Mouse (Mus musculus): Measurements from ENCODE around the gene Zfp583. TPM values are rescaled to one million over a fixed set of nuclear protein-coding genes. Genes with fewer than 3 reads are reported as not detected.
A peak's percentile ranks its signal among the peaks of the same experiment; 100 is the strongest.
"Not testable (repeated sequence)": the region's sequence is repeated elsewhere in the genome, so short reads cannot be mapped to it uniquely, and the experiment has no call there.

The Zfp583 gene
- polyA plus RNA-seq, 1 experiment: 3.9 TPM

GRCm38 (mm10) chr7:6360477-6361060 is 29.5 kb upstream of the Zfp583 start:
- H3K4me3 ChIP-seq (ENCODE audit: insufficient read depth, low read length): no peak overlapping the region
- H3K4me1 ChIP-seq (ENCODE audit: control insufficient read depth, insufficient read depth, low read length): peaks cover 6% of the 10 kb centered on the region; the same call in 1 of the 2 replicates
- no peak overlapping the region for H3K27ac ChIP-seq (ENCODE audit: insufficient read depth, low read depth, low read length)
- no peak for TF ChIP-seq POLR2A (IDR thresholded peaks at IDR 0.05; ENCODE audit: borderline replicate concordance, low read depth, low read length)
- no peak for TF ChIP-seq CTCF (IDR thresholded peaks at IDR 0.05; ENCODE audit: low read depth, low read length)

DNA sequence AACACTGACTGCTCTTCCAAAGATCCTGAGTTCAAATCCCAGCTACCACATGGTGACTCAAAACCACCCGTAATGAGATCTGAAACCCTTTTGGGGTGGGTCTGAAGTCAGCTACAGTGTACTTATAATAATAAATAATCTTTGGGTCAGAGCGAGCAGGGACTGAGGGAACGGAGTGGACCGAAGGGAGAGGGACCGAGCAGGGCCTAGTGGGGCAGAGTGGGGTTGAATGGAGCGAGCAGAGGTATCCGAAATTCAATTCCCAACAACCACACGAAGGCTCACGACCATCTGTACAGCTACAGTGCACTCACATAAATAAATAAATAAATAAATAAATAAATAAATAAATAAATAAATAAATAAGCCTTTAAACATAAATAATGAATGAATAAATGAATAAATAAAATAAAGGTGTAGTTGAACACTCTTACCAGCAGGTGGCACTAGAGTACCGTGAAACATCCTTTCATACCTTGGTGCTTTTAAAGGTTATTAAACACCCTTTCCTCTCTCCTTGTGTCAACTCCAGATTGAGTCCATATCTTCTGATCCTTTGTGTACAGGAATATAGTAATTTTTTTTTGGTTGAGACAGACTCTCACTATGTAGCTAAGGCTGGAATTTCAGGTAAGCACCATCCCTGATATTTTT is 28.0 kb upstream of the Zfp583 start:
- Histone ChIP-seq H3K4me3 (ENCODE audit: insufficient read depth, low read length) (no peak overlapping the region), H3K27ac (ENCODE audit: insufficient read depth, low read depth, low read length) (no peak overlapping the region), H3K4me1 (ENCODE audit: control insufficient read depth, insufficient read depth, low read length) (peaks cover 6% of the 10 kb centered on the region; the same call in 1 of the 2 replicates)
- TF ChIP-seq CTCF (IDR thresholded peaks at IDR 0.05; ENCODE audit: low read depth, low read length): no peak
- no peak for TF ChIP-seq POLR2A (IDR thresholded peaks at IDR 0.05; ENCODE audit: borderline replicate concordance, low read depth, low read length)

- H3K4me3 ChIP-seq (ENCODE audit: insufficient read depth, low read length): no peak overlapping the region
- H3K4me1 ChIP-seq (ENCODE audit: control insufficient read depth, insufficient read depth, low read length): peaks cover 2% of the 10 kb centered on the region; the same call in 1 of the 2 replicates
- TF ChIP-seq CTCF (IDR thresholded peaks at IDR 0.05; ENCODE audit: low read depth, low read length) (no peak), POLR2A (IDR thresholded peaks at IDR 0.05; ENCODE audit: borderline replicate concordance, low read depth, low read length) (no peak)
- H3K27ac ChIP-seq (ENCODE audit: insufficient read depth, low read depth, low read length): no peak overlapping the region
Observed at GRCm38 (mm10) chr7:6358121-6358520, 27.0 kb upstream of the Zfp583 start.

DNA sequence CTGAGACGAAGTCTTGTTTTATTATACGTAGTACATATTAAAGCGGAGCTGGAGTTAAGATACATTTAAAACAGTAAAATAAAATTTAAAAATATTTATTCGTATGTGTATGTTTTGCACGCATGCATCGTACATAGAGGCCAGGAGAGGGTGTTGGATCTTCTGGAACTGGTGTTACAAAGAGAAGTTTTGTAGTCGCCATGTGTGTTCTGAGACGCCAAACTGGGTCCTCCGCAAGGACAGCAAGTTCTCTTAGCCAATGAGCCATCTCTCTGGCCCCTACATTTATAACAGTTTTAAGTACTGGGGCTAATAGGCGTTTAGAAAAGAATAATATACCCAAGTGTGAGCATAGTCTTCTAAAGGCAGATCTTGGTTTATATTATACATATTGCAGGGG is 13.0 kb upstream of the Zfp583 start:
- no peak overlapping the region for H3K4me3 ChIP-seq (ENCODE audit: insufficient read depth, low read length)
- no peak overlapping the region for H3K27ac ChIP-seq (ENCODE audit: insufficient read depth, low read depth, low read length)
- TF ChIP-seq CTCF (IDR thresholded peaks at IDR 0.05; ENCODE audit: low read depth, low read length) (no peak), POLR2A (IDR thresholded peaks at IDR 0.05; ENCODE audit: borderline replicate concordance, low read depth, low read length) (no peak)

GRCm38 (mm10) chr7:6343501-6344071 is 12.5 kb upstream of the Zfp583 start, which contains the start of gene Gm3854:
Gene Gm3854 (plus strand): TSS chr7:6343759.
- no peak for TF ChIP-seq POLR2A (IDR thresholded peaks at IDR 0.05; ENCODE audit: borderline replicate concordance, low read depth, low read length)
- no peak for TF ChIP-seq CTCF (IDR thresholded peaks at IDR 0.05; ENCODE audit: low read depth, low read length)
- Histone ChIP-seq H3K27ac (ENCODE audit: insufficient read depth, low read depth, low read length) (no peak within 1 kb of the TSS), H3K4me1 (ENCODE audit: control insufficient read depth, insufficient read depth, low read length) (no peaks in the 10 kb centered on the region), H3K4me3 (ENCODE audit: insufficient read depth, low read length) (peak within 1 kb of the TSS; percentile 48)

More for the DNA sequence above, 13.0 kb upstream of the Zfp583 start:
- H3K4me1 ChIP-seq (ENCODE audit: control insufficient read depth, insufficient read depth, low read length): no peaks in the 10 kb centered on the region

GRCm38 (mm10) chr7:6339865-6340264 is 8.8 kb upstream of the Zfp583 start:
- Histone ChIP-seq H3K27ac (ENCODE audit: insufficient read depth, low read depth, low read length) (no peak overlapping the region), H3K4me1 (ENCODE audit: control insufficient read depth, insufficient read depth, low read length) (no peaks in the 10 kb centered on the region), H3K4me3 (ENCODE audit: insufficient read depth, low read length) (no peak overlapping the region)
- TF ChIP-seq CTCF (IDR thresholded peaks at IDR 0.05; ENCODE audit: low read depth, low read length) (no peak), POLR2A (IDR thresholded peaks at IDR 0.05; ENCODE audit: borderline replicate concordance, low read depth, low read length) (no peak)

DNA sequence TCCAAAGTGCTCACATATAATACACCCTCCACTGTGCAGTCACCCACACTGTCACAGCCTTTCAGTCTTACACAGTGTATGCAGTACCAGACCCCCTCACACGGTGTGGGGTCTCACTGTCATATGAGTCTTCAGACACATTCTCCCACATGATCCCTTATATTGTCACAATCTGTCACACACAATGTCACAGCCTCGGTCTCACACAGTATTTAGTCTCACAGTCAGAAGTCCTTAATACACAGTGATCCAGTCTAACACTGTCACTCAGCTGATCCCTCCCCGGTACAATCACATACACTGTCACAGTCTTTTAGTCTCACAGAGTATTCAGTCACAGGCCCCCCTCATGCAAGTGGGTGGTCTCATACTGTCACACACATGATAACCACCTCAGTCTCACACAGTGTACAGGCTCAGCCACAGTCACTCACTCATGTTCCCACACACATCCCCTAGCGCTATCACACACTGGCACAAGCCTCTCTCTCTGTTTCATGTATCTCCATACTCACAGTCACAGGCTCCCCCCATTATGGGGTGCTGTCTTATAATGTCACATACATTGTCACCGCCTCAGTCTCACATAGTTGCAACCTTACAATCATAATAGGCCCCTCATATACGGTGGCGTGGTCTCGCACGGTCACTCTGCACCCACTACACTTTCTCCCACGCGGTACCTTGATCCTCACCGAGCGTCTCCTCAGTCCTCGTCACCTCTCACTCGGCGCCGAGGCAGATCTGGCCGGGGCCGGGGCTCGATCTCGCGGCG is 440 bp downstream of the Zfp583 start:
- no peak overlapping the region for H3K27ac ChIP-seq (ENCODE audit: insufficient read depth, low read depth, low read length)
- H3K4me1 ChIP-seq (ENCODE audit: control insufficient read depth, insufficient read depth, low read length): no peaks in the 10 kb centered on the region
- no peak for TF ChIP-seq POLR2A (IDR thresholded peaks at IDR 0.05; ENCODE audit: borderline replicate concordance, low read depth, low read length)
- TF ChIP-seq CTCF (IDR thresholded peaks at IDR 0.05; ENCODE audit: low read depth, low read length): no peak
- H3K4me3 ChIP-seq (ENCODE audit: insufficient read depth, low read length): peak overlapping the region; percentile 69

GRCm38 (mm10) chr7:6300796-6301195 is 30.3 kb downstream of the Zfp583 start:
- not testable (repeated sequence) for H3K4me3 ChIP-seq (ENCODE audit: insufficient read depth, low read length); H3K4me1 ChIP-seq (ENCODE audit: control insufficient read depth, insufficient read depth, low read length); H3K27ac ChIP-seq (ENCODE audit: insufficient read depth, low read depth, low read length)

- H3K27ac ChIP-seq (ENCODE audit: insufficient read depth, low read depth, low read length): not testable (repeated sequence)
- H3K4me1 ChIP-seq (ENCODE audit: control insufficient read depth, insufficient read depth, low read length): peaks cover 10% of the 10 kb centered on the region
Observed at GRCm38 (mm10) chr7:6291121-6291520, 40.0 kb downstream of the Zfp583 start.

More at GRCm38 (mm10) chr7:6291121-6291520, 40.0 kb downstream of the Zfp583 start:
- not testable (repeated sequence) for H3K4me3 ChIP-seq (ENCODE audit: insufficient read depth, low read length)

Measured in bone marrow macrophage, adult 2 months (primary cell).